Mouse (Mus musculus) embryo, embryonic 9.5 days (tissue): ENCODE measurements around the gene Tubb2b.
A peak's percentile ranks its signal among the peaks of the same experiment; 100 is the strongest.

Source experiments
- DNase-seq: peaks from one replicate; pipeline ENCODE4 v3.0.0-alpha.2; 2017; ENCODE audit errors: extremely low spot score

Tubb2b gene

GRCm38 (mm10) chr13:34136605-34137004 is 6.3 kb upstream of the Tubb2b start:
- no peak for DNase-seq

GRCm38 (mm10) chr13:34134276-34134675 is 4.0 kb upstream of the Tubb2b start:
- no peak for DNase-seq

DNA sequence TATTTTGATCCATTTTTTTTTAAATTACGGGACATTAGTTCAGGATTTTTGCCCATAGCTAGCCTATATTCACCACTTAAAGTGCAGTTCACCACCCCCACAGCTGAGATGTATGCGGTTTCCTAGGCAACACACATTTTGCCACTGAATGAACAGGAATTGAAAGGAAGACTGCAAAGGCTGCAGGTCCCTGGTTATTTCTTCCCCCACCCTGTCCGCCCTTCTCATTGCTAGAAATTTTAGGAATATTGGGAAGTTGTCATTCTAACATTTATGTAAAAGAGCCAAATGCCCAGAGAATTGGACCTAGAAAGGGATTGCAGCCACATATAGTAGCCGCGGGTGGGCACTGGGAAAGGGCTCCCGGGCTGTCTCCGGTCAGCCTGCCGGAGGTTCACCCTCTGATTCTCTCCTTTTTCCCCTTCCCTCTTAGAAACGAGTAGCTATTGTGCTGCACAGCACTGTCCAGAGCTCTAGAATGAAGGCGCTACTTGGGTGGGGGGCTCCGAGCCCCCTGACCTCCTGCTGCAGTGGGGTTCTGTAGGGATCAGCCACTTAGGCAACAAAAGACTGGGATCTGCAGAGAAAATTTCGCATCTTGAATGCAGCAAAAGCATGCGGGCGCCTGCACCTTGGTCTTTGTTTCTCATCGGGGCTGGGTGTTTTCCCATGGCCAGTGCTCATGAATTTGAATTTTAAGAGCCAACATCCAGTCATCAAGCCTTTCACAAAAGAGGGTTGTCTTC is 3.2 kb upstream of the Tubb2b start:
- peak; percentile 76 for DNase-seq

DNA sequence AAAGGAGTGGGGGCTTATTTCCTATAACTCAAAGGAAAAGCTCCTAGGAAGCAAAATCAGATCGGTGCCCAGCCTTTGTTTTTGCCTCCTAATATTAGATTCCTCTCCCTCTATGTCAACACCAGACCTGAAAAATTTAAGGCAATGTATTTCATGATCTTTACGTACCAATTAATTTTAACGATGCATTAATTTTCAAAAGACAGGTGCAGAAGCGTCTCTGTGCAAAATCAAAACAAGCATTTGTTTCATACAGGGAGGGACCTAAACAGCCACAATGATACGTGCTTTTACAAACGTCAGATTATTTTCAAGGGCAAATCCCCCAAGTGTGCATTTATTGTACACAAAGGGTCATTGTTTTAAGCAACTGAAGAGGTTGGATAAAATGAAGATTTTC is 2.6 kb upstream of the Tubb2b start:
- no peak for DNase-seq

- peak; percentile 56 for DNase-seq
Measured at GRCm38 (mm10) chr13:34132299-34132698, 2.0 kb upstream of the Tubb2b start.

DNA sequence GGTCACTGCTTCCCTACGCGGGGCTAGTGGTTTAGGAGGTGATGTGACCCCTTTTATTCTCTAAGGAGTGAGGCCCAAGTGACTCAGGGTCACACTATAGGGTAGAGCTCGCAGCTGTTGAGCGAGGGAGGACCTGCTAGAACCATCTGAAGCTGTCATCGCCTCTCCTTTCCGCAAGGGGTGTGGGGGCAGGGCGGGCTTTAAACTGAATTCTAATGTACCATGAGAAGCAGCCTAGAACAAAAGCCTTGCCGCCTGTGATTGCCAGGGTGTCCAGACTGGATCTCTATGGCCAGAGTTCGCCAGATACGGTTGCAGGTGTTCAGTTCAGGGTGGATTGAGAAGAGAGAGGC is 1.4 kb upstream of the Tubb2b start:
- peak; percentile 79 for DNase-seq

GRCm38 (mm10) chr13:34131011-34131707 is 893 bp upstream of the Tubb2b start:
- DNase-seq, result peak; percentile 88

GRCm38 (mm10) chr13:34129485-34130225 is 611 bp downstream of the Tubb2b start:
- peak; percentile 70 for DNase-seq

- no peak for DNase-seq
Measured at GRCm38 (mm10) chr13:34128276-34129114, 1.8 kb downstream of the Tubb2b start.

DNA sequence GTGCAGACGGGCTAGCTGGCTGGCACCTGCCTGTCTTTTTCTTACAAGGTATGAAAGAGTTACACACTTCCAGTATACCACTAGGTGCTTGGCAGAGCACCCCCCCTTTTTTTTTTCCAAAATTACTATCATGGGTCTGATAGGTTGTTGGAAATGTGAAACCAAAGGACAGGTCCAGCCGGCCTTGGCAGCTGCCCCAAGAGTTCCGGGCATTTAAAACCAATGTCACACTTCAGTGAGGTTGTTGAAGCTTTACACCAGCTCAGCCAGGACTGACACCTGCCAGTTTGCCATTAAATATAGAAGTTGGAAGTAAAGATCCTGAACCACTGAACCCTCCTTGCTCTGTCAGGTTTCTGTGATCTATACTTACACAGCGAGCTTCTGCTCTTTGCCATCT is 4.6 kb downstream of the Tubb2b start:
- DNase-seq, result no peak

GRCm38 (mm10) chr13:34120536-34120935 is 9.7 kb downstream of the Tubb2b start:
- no peak for DNase-seq

DNA sequence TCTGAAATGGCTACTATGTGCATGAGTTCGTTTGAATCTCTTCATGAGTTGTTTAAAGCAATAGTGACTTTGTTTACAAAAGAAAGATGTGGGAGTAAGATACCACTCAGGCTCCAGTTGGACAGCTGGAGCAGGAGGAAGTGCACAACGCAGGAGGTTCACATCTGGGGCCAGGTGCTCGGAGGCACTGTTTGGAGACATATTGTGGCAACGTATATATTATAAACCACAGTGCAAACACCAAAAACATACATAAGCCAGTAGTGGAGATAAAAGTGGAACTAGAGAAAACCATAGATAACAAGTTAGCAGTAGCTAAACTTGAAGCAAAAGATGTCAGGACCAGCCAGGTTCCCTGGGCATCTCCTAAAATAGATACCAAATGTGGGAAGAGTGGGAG is 10.9 kb downstream of the Tubb2b start:
- DNase-seq, result no peak

- DNase-seq, result no peak
Measured at GRCm38 (mm10) chr13:34118816-34119215, 11.4 kb downstream of the Tubb2b start.

- DNase-seq, result no peak
Measured at GRCm38 (mm10) chr13:34116508-34116907, 13.8 kb downstream of the Tubb2b start.

DNA sequence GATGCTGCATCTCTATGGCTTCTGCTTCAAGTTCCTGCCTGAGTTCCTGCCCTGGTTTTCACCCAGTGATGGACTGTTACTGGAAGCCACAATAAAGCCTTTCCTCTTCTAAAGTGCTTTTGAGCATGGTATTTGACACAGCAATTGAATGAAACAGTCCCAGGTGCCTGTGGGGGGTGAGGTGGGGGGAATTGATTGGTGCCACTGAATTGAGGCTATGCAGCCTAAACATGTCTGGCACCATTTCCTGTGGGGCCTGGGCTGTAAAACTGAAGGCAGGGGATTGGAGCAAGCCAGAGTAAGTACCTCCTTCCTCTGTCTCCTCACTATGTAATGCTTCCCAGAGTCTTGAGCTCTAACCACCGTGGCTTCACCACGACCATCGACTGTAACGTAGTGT is 15.6 kb downstream of the Tubb2b start:
- DNase-seq, result no peak

GRCm38 (mm10) chr13:34113086-34113485 is 17.2 kb downstream of the Tubb2b start:
- no peak for DNase-seq

DNA sequence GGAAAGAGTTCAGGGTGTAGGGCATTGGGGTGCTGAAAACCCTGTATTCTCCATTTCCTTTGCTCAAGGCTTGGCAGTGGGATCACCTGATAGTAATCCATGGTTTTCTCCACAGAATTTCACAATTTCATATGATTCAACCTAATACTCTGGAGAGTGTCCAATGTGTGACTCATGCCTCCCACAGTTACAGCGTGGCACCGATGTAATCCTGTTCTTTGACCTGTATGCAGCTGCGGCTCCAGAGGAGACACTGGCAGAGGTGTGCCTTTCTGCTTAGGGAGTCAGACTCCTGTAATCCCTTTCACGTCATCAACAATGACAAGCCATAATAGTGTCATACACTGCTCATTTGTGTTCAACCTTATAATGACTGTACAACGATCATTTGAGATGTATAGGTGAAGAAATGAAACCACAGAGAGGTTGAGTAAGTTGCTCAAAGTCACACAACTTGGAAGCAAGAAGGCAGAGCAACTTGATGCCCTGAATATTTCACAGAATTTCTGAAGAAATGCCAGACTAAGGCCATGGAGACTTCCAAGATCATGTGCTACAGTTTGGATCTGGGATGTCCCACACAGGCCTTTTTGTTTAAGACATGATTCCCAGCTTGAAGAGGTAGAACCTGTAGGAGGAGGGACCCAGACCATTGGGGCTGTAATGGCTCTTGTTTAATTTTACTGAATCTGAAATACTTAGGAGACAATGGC is 17.7 kb downstream of the Tubb2b start:
- DNase-seq, result no peak

DNA sequence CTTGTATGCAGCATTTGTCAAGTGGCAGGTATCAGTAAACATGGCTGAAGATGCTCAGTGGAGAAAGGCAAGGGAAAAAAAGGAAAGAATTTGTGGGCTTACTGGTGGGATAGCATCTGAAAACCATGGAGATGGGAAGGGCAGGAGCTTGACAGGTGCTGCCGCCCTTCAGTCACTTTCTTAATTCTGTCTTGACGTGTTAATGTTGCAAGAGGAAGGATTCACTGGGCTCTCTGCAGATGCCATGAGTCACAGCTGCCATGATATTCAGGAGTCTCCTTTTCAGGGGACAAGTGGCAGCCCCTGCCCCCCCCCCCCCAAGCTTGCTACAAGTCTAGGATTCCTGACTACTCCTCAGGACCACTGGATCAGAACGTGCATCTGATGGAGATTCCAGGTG is 18.4 kb downstream of the Tubb2b start:
- DNase-seq, result no peak

GRCm38 (mm10) chr13:34111019-34111418 is 19.2 kb downstream of the Tubb2b start:
- no peak for DNase-seq

GRCm38 (mm10) chr13:34109677-34110058 is 20.6 kb downstream of the Tubb2b start:
- no peak for DNase-seq

GRCm38 (mm10) chr13:34109035-34109676 is 21.1 kb downstream of the Tubb2b start:
- no peak for DNase-seq
